In the genomic region with DNA sequence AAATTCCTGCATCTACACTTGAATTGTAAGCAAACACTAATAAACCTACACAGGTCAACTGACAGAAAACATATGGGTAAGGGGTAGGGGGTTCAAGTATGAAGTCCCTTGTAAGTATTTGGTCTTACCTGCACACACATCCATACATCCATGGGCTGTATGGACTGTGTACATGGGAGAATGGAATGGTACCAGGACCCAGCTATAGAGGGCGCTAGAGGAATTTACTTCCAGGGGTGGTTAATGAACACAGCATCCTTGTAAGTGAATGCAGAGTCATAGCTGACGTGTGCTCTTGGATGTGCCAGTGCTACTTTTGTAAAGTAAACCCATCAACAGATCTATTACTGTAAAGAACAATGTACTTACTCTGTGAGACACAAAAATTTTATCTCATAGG, we compare ENCODE assay signal across 10 mouse cellular contexts.
A peak's percentile ranks its signal among the peaks of the same experiment; 100 is the strongest.
DNase-seq lines count a peak whose midpoint lies in the region; ATAC-seq and TF ChIP-seq lines count a peak whose summit lies in the region.
"Had no signal": no experiment of that assay in that cellular context is flagged by ENCODE, and none has a peak within 500 bp of the region (broad histone marks: within the 10 kb centered on the region; RNA-seq: fewer than 3 reads in every experiment).

No protein-coding gene starts in this region.

- DNase-seq in CD4-positive, CD25-positive, alpha-beta regulatory T cell, adult 2 months (ENCODE audit: low read depth, low spot score) = peak; percentile 24
- DNase-seq in layer of hippocampus, adult 2 months (ENCODE audit: low spot score in 2 of 2) = peak; percentile 11 to 36
- DNase-seq in layer of hippocampus, adult 8-10 months (ENCODE audit: low spot score in 2 of 2) = no peak
- peak; percentile 7 for DNase-seq in c-Kit-positive CD71-negative TER-119-negative erythroid progenitor cells, embryonic 14.5 days (ENCODE audit: low read depth)
- DNase-seq in hindlimb bud, embryonic 11.5 days (ENCODE audit: extremely low spot score, low read depth, low spot score) = peak; percentile 22
- peak; percentile 37 for DNase-seq in neural tube, embryonic 11.5 days (ENCODE audit: low spot score)
- no peak for DNase-seq in urinary bladder, postnatal 4 days (ENCODE audit: low spot score in 2 of 2)

- no peaks in the 10 kb centered on the region for H3K27me3 ChIP-seq in neural tube, embryonic 11.5 days (ENCODE audit: control insufficient read depth, insufficient read depth, low read length)
- H3K27me3 ChIP-seq: embryonic facial prominence, embryonic 15.5 days; limb, embryonic 12.5 days had no signal

- no peaks in the 10 kb centered on the region; the same call in 1 of the 2 replicates for H3K9me3 ChIP-seq in neural tube, embryonic 11.5 days (ENCODE audit: control insufficient read depth, low read length)
- H3K9me3 ChIP-seq: embryonic facial prominence, embryonic 15.5 days; limb, embryonic 12.5 days had no signal

- 29% methylated on average over 2 of the region's 2 CpGs for WGBS in neural tube, embryonic 11.5 days

- H3K27ac ChIP-seq in layer of hippocampus, adult 2 months = no peak overlapping the region
- no peak overlapping the region for H3K27ac ChIP-seq in neural tube, embryonic 11.5 days (ENCODE audit: low read depth, low read length)
- H3K27ac ChIP-seq: embryonic facial prominence, embryonic 15.5 days; limb, embryonic 12.5 days had no signal

- no peaks in the 10 kb centered on the region for H3K4me1 ChIP-seq in neural tube, embryonic 11.5 days (ENCODE audit: control insufficient read depth, insufficient read depth, low read length)
- H3K4me1 ChIP-seq: embryonic facial prominence, embryonic 15.5 days; limb, embryonic 12.5 days had no signal

- H3K9ac ChIP-seq in neural tube, embryonic 11.5 days (ENCODE audit: low read length) = no peak overlapping the region
- H3K9ac ChIP-seq: embryonic facial prominence, embryonic 15.5 days; limb, embryonic 12.5 days had no signal

- no peak for ATAC-seq in CD4-positive, CD25-positive, alpha-beta regulatory T cell, adult 4 months
- ATAC-seq in neural tube, embryonic 11.5 days (ENCODE audit: insufficient read depth, low FRiP score, low TSS enrichment) = no peak

- peak; percentile 78 for TF ChIP-seq CTCF in layer of hippocampus, adult 2 months (conservative IDR thresholded peaks at IDR 0.05)

- H3K36me3 ChIP-seq in neural tube, embryonic 11.5 days (ENCODE audit: control insufficient read depth, insufficient read depth, low read length) = no peaks in the 10 kb centered on the region
- H3K36me3 ChIP-seq: embryonic facial prominence, embryonic 15.5 days; limb, embryonic 12.5 days had no signal

- H3K4me3 ChIP-seq in layer of hippocampus, adult 2 months = no peak overlapping the region
- H3K4me3 ChIP-seq in neural tube, embryonic 11.5 days (ENCODE audit: low read depth, low read length) = no peak overlapping the region
- H3K4me3 ChIP-seq: embryonic facial prominence, embryonic 15.5 days; limb, embryonic 12.5 days had no signal

- no peak overlapping the region for H3K4me2 ChIP-seq in neural tube, embryonic 11.5 days (ENCODE audit: low read depth)
- H3K4me2 ChIP-seq: embryonic facial prominence, embryonic 15.5 days; limb, embryonic 12.5 days had no signal

Comparison
In these comparisons a context has a peak if more than half of its experiments do, and no peak if none do; other contexts are left out.
1. DNase-seq: peak in CD4-positive, CD25-positive, alpha-beta regulatory T cell, adult 2 months (single experiment), layer of hippocampus, adult 2 months (2 of 2), c-Kit-positive CD71-negative TER-119-negative erythroid progenitor cells, embryonic 14.5 days (single experiment), hindlimb bud, embryonic 11.5 days (single experiment) and neural tube, embryonic 11.5 days (single experiment); none in layer of hippocampus, adult 8-10 months (0 of 2) and urinary bladder, postnatal 4 days (0 of 2).